Mouse (Mus musculus): ENCODE measurements around the gene Dgki.

Dgki gene

GRCm38 (mm10) chr6:36868217-36868616 lies 431.8 kb downstream of the Dgki start:
- in situ Hi-C loops (cut with MboI, MseI): no loop called here

- in situ Hi-C loops (cut with MboI, MseI): no loop called here
These were observed 441.5 kb downstream of the Dgki start for GRCm38 (mm10) chr6:36858258-36859041.

GRCm38 (mm10) chr6:36857627-36858257 lies 442.2 kb downstream of the Dgki start:
- in situ Hi-C loops (cut with MboI, MseI): no loop called here

GRCm38 (mm10) chr6:36850422-36851129 lies 449.4 kb downstream of the Dgki start:
- in situ Hi-C loops (cut with MboI, MseI): loop anchor here in 1 of 2 experiments (5.0 kb wide), 1 partner anchor 77 kb away; no protein-coding TSS in a partner anchor

GRCm38 (mm10) chr6:36845288-36845687 lies 454.7 kb downstream of the Dgki start:
- in situ Hi-C loops (cut with MboI, MseI): no loop called here

GRCm38 (mm10) chr6:36844258-36844657 lies 455.7 kb downstream of the Dgki start:
- in situ Hi-C loops (cut with MboI, MseI): no loop called here

GRCm38 (mm10) chr6:36843031-36843488 lies 456.9 kb downstream of the Dgki start:
- in situ Hi-C loops (cut with MboI, MseI): no loop called here

- in situ Hi-C loops (cut with MboI, MseI): no loop called here
These were observed 457.7 kb downstream of the Dgki start for GRCm38 (mm10) chr6:36842101-36842922.

GRCm38 (mm10) chr6:36841701-36842100 lies 458.3 kb downstream of the Dgki start:
- in situ Hi-C loops (cut with MboI, MseI): no loop called here

GRCm38 (mm10) chr6:36841174-36841573 lies 458.8 kb downstream of the Dgki start:
- in situ Hi-C loops (cut with MboI, MseI): no loop called here

- in situ Hi-C loops (cut with MboI, MseI): no loop called here
These were observed 461.2 kb downstream of the Dgki start for GRCm38 (mm10) chr6:36838747-36839146.

GRCm38 (mm10) chr6:36835351-36835750 lies 464.6 kb downstream of the Dgki start:
- in situ Hi-C loops (cut with MboI, MseI): no loop called here

GRCm38 (mm10) chr6:36834695-36835265 lies 465.2 kb downstream of the Dgki start:
- in situ Hi-C loops (cut with MboI, MseI): no loop called here

GRCm38 (mm10) chr6:36832681-36833080 lies 467.3 kb downstream of the Dgki start:
- in situ Hi-C loops (cut with MboI, MseI): no loop called here

- in situ Hi-C loops (cut with MboI, MseI): no loop called here
These were observed 467.8 kb downstream of the Dgki start for GRCm38 (mm10) chr6:36832207-36832606.

- in situ Hi-C loops (cut with MboI, MseI): no loop called here
These were observed 469.5 kb downstream of the Dgki start for GRCm38 (mm10) chr6:36830371-36830925.

GRCm38 (mm10) chr6:36819784-36820050 lies 480.3 kb downstream of the Dgki start:
- in situ Hi-C loops (cut with MboI, MseI): no loop called here

- in situ Hi-C loops (cut with MboI, MseI): no loop called here
These were observed 480.8 kb downstream of the Dgki start for GRCm38 (mm10) chr6:36819019-36819783.

GRCm38 (mm10) chr6:36818281-36819018 lies 481.5 kb downstream of the Dgki start:
- in situ Hi-C loops (cut with MboI, MseI): no loop called here

GRCm38 (mm10) chr6:36816666-36817065 lies 483.3 kb downstream of the Dgki start:
- in situ Hi-C loops (cut with MboI, MseI): no loop called here
